Mouse (Mus musculus): ENCODE measurements at regions not wholly inside any gene's neighbourhood (a gene's known extent, or its start where the extent isn't known, plus 50 kb on each side); places are given as distances from the start of the nearest gene placed in this dataset.

- no peak for DNase-seq
These were observed 76.3 kb downstream of the Nptx2 start for GRCm38 (mm10) chr5:144621967-144622366.

GRCm38 (mm10) chr5:144623358-144623757 is 77.7 kb downstream of the Nptx2 start:
- DNase-seq, result peak; percentile 35 to 50

GRCm38 (mm10) chr5:144632295-144632694 is 86.6 kb downstream of the Nptx2 start:
- DNase-seq, result no peak

GRCm38 (mm10) chr5:144638631-144639030 is 92.9 kb downstream of the Nptx2 start:
- DNase-seq, result peak in 1 of 2 experiments; percentile 20

GRCm38 (mm10) chr5:144639639-144640038 is 93.9 kb downstream of the Nptx2 start:
- no peak for DNase-seq

GRCm38 (mm10) chr5:144642766-144643165 is 97.1 kb downstream of the Nptx2 start:
- DNase-seq, result no peak

GRCm38 (mm10) chr5:144643438-144643837 is 97.7 kb downstream of the Nptx2 start:
- no peak for DNase-seq

- DNase-seq, result no peak
These were observed 99.7 kb downstream of the Nptx2 start for GRCm38 (mm10) chr5:144645367-144645766.

- peak; percentile 33 to 39 for DNase-seq
These were observed 101.8 kb downstream of the Nptx2 start for GRCm38 (mm10) chr5:144647311-144648104.

GRCm38 (mm10) chr5:144652231-144652630 is 106.5 kb downstream of the Nptx2 start:
- DNase-seq, result no peak

GRCm38 (mm10) chr5:144662031-144662430 is 99.6 kb downstream of the Tmem130 start:
- no peak for DNase-seq

GRCm38 (mm10) chr5:144663981-144664380 is 97.6 kb downstream of the Tmem130 start:
- DNase-seq, result no peak

- no peak for DNase-seq
These were observed 96.9 kb downstream of the Tmem130 start for GRCm38 (mm10) chr5:144664571-144665295.

- no peak for DNase-seq
These were observed 93.6 kb downstream of the Tmem130 start for GRCm38 (mm10) chr5:144668060-144668459.

GRCm38 (mm10) chr5:144678815-144679750 is 82.5 kb downstream of the Tmem130 start:
- no peak for DNase-seq

- DNase-seq, result no peak
These were observed 77.4 kb downstream of the Tmem130 start for GRCm38 (mm10) chr5:144684184-144684583.
